Mouse (Mus musculus): Measurements from ENCODE around the gene Adam12.

Adam12 gene

GRCm38 (mm10) chr7:134009157-134009556 is 222.8 kb downstream of the Adam12 start:
- no peak for DNase-seq (ENCODE audit: low spot score in 2 of 2)

GRCm38 (mm10) chr7:134007942-134008361 is 224.0 kb downstream of the Adam12 start:
- DNase-seq (ENCODE audit: low spot score in 2 of 2), result no peak

GRCm38 (mm10) chr7:134001581-134001980 is 230.4 kb downstream of the Adam12 start:
- DNase-seq (ENCODE audit: low spot score in 2 of 2), result no peak

GRCm38 (mm10) chr7:133990930-133991329 is 241.0 kb downstream of the Adam12 start:
- DNase-seq (ENCODE audit: low spot score in 2 of 2), result no peak

- no peak for DNase-seq (ENCODE audit: low spot score in 2 of 2)
These were observed 243.6 kb downstream of the Adam12 start for GRCm38 (mm10) chr7:133988356-133988755.

GRCm38 (mm10) chr7:133986201-133986600 is 245.7 kb downstream of the Adam12 start:
- no peak for DNase-seq (ENCODE audit: low spot score in 2 of 2)

GRCm38 (mm10) chr7:133985648-133986047 is 246.3 kb downstream of the Adam12 start:
- no peak for DNase-seq (ENCODE audit: low spot score in 2 of 2)

GRCm38 (mm10) chr7:133976388-133977122 is 255.4 kb downstream of the Adam12 start:
- DNase-seq (ENCODE audit: low spot score in 2 of 2), result no peak

GRCm38 (mm10) chr7:133971086-133971485 is 260.9 kb downstream of the Adam12 start:
- no peak for DNase-seq (ENCODE audit: low spot score in 2 of 2)

- no peak for DNase-seq (ENCODE audit: low spot score in 2 of 2)
These were observed 261.5 kb downstream of the Adam12 start for GRCm38 (mm10) chr7:133970407-133970806.

- DNase-seq (ENCODE audit: low spot score in 2 of 2), result no peak
These were observed 264.0 kb downstream of the Adam12 start for GRCm38 (mm10) chr7:133967906-133968305.

GRCm38 (mm10) chr7:133963501-133963900 is 268.4 kb downstream of the Adam12 start:
- no peak for DNase-seq (ENCODE audit: low spot score in 2 of 2)

GRCm38 (mm10) chr7:133959200-133959599 is 272.7 kb downstream of the Adam12 start:
- peak in 1 of 2 experiments; percentile 41 for DNase-seq (ENCODE audit: low spot score in 2 of 2)

- no peak for DNase-seq (ENCODE audit: low spot score in 2 of 2)
These were observed 274.1 kb downstream of the Adam12 start for GRCm38 (mm10) chr7:133957873-133958272.

- no peak for DNase-seq (ENCODE audit: low spot score in 2 of 2)
These were observed 277.5 kb downstream of the Adam12 start for GRCm38 (mm10) chr7:133954111-133955091.

GRCm38 (mm10) chr7:133951777-133952545 is 280.0 kb downstream of the Adam12 start:
- no peak for DNase-seq (ENCODE audit: low spot score in 2 of 2)

- no peak for DNase-seq (ENCODE audit: low spot score in 2 of 2)
These were observed 284.6 kb downstream of the Adam12 start for GRCm38 (mm10) chr7:133947360-133947759.

- DNase-seq (ENCODE audit: low spot score in 2 of 2), result no peak
These were observed 285.1 kb downstream of the Adam12 start for GRCm38 (mm10) chr7:133946757-133947345.

- DNase-seq (ENCODE audit: low spot score in 2 of 2), result no peak
These were observed 285.8 kb downstream of the Adam12 start for GRCm38 (mm10) chr7:133946113-133946512.

GRCm38 (mm10) chr7:133940405-133940804 is 291.5 kb downstream of the Adam12 start:
- no peak for DNase-seq (ENCODE audit: low spot score in 2 of 2)

GRCm38 (mm10) chr7:133937473-133937872 is 294.5 kb downstream of the Adam12 start:
- no peak for DNase-seq (ENCODE audit: low spot score in 2 of 2)

All from right cerebral cortex, postnatal 10 days (tissue).